Mouse (Mus musculus) CH12.LX (cell line): ENCODE data around the gene Adam12.

Source experiments
- CHD1 ChIP-seq: IDR thresholded peaks from 2 replicates; pipeline ENCODE4 v1.6.1; 2012; ENCODE audit warnings: low read depth, low read length, improper control_type of control experiment, inconsistent platforms
- CTCF ChIP-seq, 2 experiments: IDR thresholded peaks in 1 of 2; conservative IDR thresholded peaks in 1 of 2; 2 replicates each; pipeline ENCODE4 v1.5.1; 2011 to 2012; ENCODE audit warnings: low read depth in 2 of 2, low read length in 2 of 2, improper control_type of control experiment in 1 of 2, inconsistent platforms in 1 of 2, mild to moderate bottlenecking in 1 of 2, moderate library complexity in 1 of 2
- EP300 ChIP-seq: IDR thresholded peaks from 2 replicates; pipeline ENCODE4 v1.6.1; 2011; ENCODE audit warnings: low read length, improper control_type of control experiment
- GABPA ChIP-seq: IDR thresholded peaks from 2 replicates; pipeline ENCODE4 v1.6.1; 2012; ENCODE audit warnings: low read depth, low read length, improper control_type of control experiment, inconsistent platforms; ENCODE audit not compliant: insufficient replicate concordance
- MAFK ChIP-seq: IDR thresholded peaks from 2 replicates; pipeline ENCODE4 v1.6.1; 2011; ENCODE audit warnings: low read length, improper control_type of control experiment; ENCODE audit not compliant: insufficient replicate concordance
- MAX ChIP-seq: IDR thresholded peaks from 2 replicates; pipeline ENCODE4 v1.6.1; 2011; ENCODE audit warnings: low read length, improper control_type of control experiment
- MEF2A ChIP-seq: IDR thresholded peaks from 2 replicates; pipeline ENCODE4 v1.6.1; 2014; ENCODE audit warnings: low read depth, mild to moderate bottlenecking, inconsistent platforms, low read length, improper control_type of control experiment, borderline replicate concordance
- POLR2A ChIP-seq: IDR thresholded peaks from 2 replicates; pipeline ENCODE4 v1.6.1; 2011; ENCODE audit warnings: low read depth, mild to moderate bottlenecking, improper control_type of control experiment, low read length
- SMC3 ChIP-seq: IDR thresholded peaks from 2 replicates; pipeline ENCODE4 v1.6.1; 2011; ENCODE audit warnings: low read depth, low read length, improper control_type of control experiment
- TBP ChIP-seq: conservative IDR thresholded peaks from 2 replicates; pipeline ENCODE4 v1.6.1; 2011; ENCODE audit warnings: low read depth, low read length, improper control_type of control experiment
- UBTF ChIP-seq: IDR thresholded peaks from 2 replicates; pipeline ENCODE4 v1.6.1; 2012; ENCODE audit warnings: low read depth, mild to moderate bottlenecking, inconsistent platforms, low read length, improper control_type of control experiment, moderate library complexity
- ZMIZ1 ChIP-seq: IDR thresholded peaks from 2 replicates; pipeline ENCODE4 v1.6.1; 2012; ENCODE audit warnings: low read depth, mild to moderate bottlenecking, inconsistent platforms, low read length, improper control_type of control experiment
- ZNF384 ChIP-seq: IDR thresholded peaks from 2 replicates; pipeline ENCODE4 v1.6.1; 2012; ENCODE audit warnings: low read depth, low read length, improper control_type of control experiment, inconsistent platforms

GRCm38 (mm10) chr7:134231378-134232346, at the start of gene Adam12:
- TF ChIP-seq CTCF (conservative IDR thresholded peaks at IDR 0.05 in 1 of 2, IDR thresholded peaks at IDR 0.05 in 1 of 2; ENCODE audit: low read depth in 2 of 2, low read length in 2 of 2) (no peak), GABPA (no peak), CHD1 (no peak), ZNF384 (no peak), POLR2A (no peak), MEF2A (no peak), UBTF (no peak), MAX (no peak), TBP (no peak), SMC3 (no peak), EP300 (no peak), ZMIZ1 (no peak), MAFK (no peak)
